ENCODE assay signal across 8 mouse cellular contexts in the genomic region with DNA sequence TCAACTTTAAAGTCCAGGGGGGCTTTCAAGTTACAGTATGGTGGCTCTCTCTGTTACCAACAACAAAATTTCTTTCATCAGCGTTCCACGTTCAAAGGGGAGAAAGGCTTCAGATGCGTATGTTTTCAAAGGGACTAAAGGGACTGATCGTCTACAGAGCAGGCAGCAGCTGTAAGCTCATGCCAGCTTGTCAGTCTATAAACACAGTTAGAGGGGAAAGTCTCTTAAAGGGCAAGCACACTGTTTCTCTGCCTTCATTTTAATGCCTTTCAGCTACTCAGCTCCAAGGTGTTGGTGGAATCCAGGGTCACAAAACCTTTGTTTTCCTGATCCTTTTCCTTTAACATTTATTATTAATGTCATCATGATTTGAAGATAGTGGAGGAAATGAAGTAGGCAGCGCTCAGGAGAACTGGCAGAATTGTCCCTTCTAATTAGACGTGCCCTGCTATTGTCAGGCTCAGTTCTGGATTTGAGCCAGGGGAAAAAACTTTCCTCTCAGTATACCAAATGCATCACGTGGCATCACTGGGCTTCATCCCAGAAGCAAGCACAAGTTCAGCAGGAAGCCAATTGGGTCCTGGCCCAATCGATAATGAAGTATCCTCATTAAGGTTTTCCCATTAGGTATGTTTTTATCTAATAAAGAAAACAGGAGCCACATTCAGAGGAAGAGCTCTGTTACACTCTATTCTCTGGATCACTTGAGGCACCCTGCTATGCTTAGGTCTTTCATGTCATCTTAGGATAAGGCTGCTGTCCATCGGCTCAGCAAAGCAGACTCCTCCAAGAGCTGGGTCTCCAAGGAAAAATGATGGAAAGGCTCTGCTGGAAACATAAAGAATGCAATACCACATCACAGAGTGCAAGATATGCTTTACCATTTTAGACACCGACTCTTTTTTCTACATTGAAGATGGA.
DNase-seq lines count a peak whose midpoint lies in the region; ATAC-seq lines count a peak whose summit lies in the region.

No protein-coding gene starts in this region.

- H3K36me3 ChIP-seq in embryonic facial prominence, embryonic 11.5 days (replicated peaks; ENCODE audit: control insufficient read depth, insufficient read depth, low read depth, low read length), result no peaks in the 10 kb centered on the region
- H3K36me3 ChIP-seq in embryonic facial prominence, embryonic 10.5 days (replicated peaks), result no peaks in the 10 kb centered on the region

- no peak overlapping the region for H3K27ac ChIP-seq in embryonic facial prominence, embryonic 11.5 days (replicated peaks; ENCODE audit: low read depth, low read length)
- no peak overlapping the region for H3K27ac ChIP-seq in embryonic facial prominence, embryonic 10.5 days (replicated peaks)

- no peak overlapping the region; the same call in 1 of the 2 replicates for H3K4me2 ChIP-seq in embryonic facial prominence, embryonic 11.5 days (ENCODE audit: low read depth, low read length)

- no peaks in the 10 kb centered on the region for H3K27me3 ChIP-seq in embryonic facial prominence, embryonic 11.5 days (ENCODE audit: control insufficient read depth, insufficient read depth, low read length)
- no peaks in the 10 kb centered on the region for H3K27me3 ChIP-seq in embryonic facial prominence, embryonic 10.5 days (replicated peaks; ENCODE audit: low read depth, poor library complexity, severe bottlenecking)

- no peak overlapping the region for H3K9ac ChIP-seq in embryonic facial prominence, embryonic 11.5 days (replicated peaks; ENCODE audit: low read length)

- H3K4me3 ChIP-seq in embryonic facial prominence, embryonic 11.5 days (ENCODE audit: low read depth, low read length), result no peak overlapping the region
- no peak overlapping the region for H3K4me3 ChIP-seq in embryonic facial prominence, embryonic 10.5 days

- ATAC-seq in embryonic facial prominence, embryonic 11.5 days (replicated peaks; ENCODE audit: insufficient number of reproducible peaks, low FRiP score, low TSS enrichment, low read depth), result no peak

- peak; percentile 35 for DNase-seq in embryonic facial prominence, embryonic 11.5 days (ENCODE audit: low spot score)
- DNase-seq in embryonic facial prominence, embryonic 10.5 days (ENCODE audit: low spot score), result no peak
- peak; percentile 14 for DNase-seq in right cerebral cortex, adult 18-20 months
- DNase-seq in right cerebral cortex, postnatal 14 days, result no peak
- peak; percentile 29 to 46 for DNase-seq in layer of hippocampus, postnatal 10 days (ENCODE audit: low spot score in 2 of 2)
- peak; percentile 56 to 63 for DNase-seq in right cerebral cortex, postnatal 10 days (ENCODE audit: low spot score in 2 of 2)
- no peak for DNase-seq in cerebellum, adult 18-20 months
- no peak for DNase-seq in frontal cortex, postnatal 25 days (ENCODE audit: low spot score in 2 of 2)

- H3K9me3 ChIP-seq in embryonic facial prominence, embryonic 11.5 days (replicated peaks; ENCODE audit: control insufficient read depth, low read length), result no peaks in the 10 kb centered on the region
- no peaks in the 10 kb centered on the region for H3K9me3 ChIP-seq in embryonic facial prominence, embryonic 10.5 days

- no peaks in the 10 kb centered on the region for H3K4me1 ChIP-seq in embryonic facial prominence, embryonic 11.5 days (ENCODE audit: control insufficient read depth, insufficient read depth, low read length)
- peaks cover 9% of the 10 kb centered on the region for H3K4me1 ChIP-seq in embryonic facial prominence, embryonic 10.5 days

- WGBS in embryonic facial prominence, embryonic 11.5 days, result 37% methylated on average over 10 of the region's 10 CpGs
- 39% methylated on average over 10 of the region's 10 CpGs for WGBS in embryonic facial prominence, embryonic 10.5 days

Comparison
In these comparisons a context has a peak if more than half of its experiments do, and no peak if none do; other contexts are left out.
1. DNase-seq: peak in embryonic facial prominence, embryonic 11.5 days (single experiment), right cerebral cortex, adult 18-20 months (single experiment), layer of hippocampus, postnatal 10 days (2 of 2) and right cerebral cortex, postnatal 10 days (2 of 2); none in embryonic facial prominence, embryonic 10.5 days (single experiment), right cerebral cortex, postnatal 14 days (single experiment), cerebellum, adult 18-20 months (0 of 2) and frontal cortex, postnatal 25 days (0 of 2).